Mouse (Mus musculus): ENCODE data around the gene Aurkaip1. TPM values are rescaled to one million over a fixed set of nuclear protein-coding genes. Genes with fewer than 3 reads are reported as not detected.

Aurkaip1 gene
- polyA plus RNA-seq (2015; fragmentation: Nextera tagmentation; extraction: Ambion mirVana): 131 and 148 TPM in 2 replicates

DNA sequence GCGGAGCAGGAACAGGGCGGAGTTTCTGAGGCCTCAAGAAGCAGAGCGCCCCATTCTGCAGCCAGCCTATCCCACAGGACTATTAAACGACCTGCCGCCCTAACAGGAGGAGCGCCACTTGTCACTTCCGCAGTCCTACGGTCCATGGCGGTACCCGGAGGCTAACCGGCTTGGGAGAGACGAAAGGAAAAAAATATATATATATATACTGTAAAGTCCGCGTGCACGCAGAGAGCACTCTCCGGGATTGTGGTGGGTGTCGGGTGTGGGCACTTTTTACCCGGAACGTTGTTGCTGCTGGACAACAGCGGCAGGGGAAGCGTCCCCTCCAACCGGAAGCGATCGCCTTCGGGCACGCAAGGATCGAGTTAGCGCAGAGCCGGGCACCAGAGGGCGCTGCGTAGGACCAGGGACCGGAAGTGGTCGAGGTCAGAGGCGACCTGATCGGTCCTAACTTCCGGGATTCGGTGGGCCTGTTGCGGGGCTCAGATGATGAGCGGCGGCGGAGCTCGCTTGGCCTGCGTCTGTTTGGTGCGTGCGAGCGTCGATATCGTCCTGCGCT, at the start of gene Aurkaip1:
Aurkaip1 (plus strand) TSS at position 68 of the 562 bp plus-strand sequence.

DNA sequence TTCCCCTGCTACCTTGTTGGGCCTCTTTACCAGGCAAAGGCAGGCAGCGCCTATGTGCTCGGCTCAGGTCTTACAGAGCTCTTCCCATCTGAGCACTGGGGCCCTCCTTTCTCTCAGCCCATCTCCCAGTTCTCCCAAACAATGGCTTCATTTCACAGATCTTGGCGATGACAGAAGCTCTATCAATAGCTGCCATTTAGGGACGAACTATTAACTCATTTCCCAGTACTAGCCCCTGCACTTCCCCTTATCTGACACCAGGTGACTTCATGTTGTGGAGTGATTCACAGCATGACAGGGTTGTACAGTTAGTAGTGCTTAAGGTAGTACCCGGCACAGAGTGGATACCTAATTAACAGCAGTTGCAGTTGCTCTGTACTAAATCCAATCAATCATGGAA, 45.3 kb upstream of the Aurkaip1 start, which contains the start of gene Tmem88b:
Tmem88b (minus strand) TSS at position 56 of the 400 bp plus-strand sequence.

GRCm38 (mm10) chr4:155790021-155790489, 41.0 kb upstream of the Aurkaip1 start, which contains the start of gene Ankrd65:
TSS of gene Ankrd65 (plus strand) at chr4:155790439.

GRCm38 (mm10) chr4:155802741-155803339, 28.2 kb upstream of the Aurkaip1 start, which contains the start of gene Mrpl20:
TSS of gene Mrpl20 (plus strand) at chr4:155802878.

DNA sequence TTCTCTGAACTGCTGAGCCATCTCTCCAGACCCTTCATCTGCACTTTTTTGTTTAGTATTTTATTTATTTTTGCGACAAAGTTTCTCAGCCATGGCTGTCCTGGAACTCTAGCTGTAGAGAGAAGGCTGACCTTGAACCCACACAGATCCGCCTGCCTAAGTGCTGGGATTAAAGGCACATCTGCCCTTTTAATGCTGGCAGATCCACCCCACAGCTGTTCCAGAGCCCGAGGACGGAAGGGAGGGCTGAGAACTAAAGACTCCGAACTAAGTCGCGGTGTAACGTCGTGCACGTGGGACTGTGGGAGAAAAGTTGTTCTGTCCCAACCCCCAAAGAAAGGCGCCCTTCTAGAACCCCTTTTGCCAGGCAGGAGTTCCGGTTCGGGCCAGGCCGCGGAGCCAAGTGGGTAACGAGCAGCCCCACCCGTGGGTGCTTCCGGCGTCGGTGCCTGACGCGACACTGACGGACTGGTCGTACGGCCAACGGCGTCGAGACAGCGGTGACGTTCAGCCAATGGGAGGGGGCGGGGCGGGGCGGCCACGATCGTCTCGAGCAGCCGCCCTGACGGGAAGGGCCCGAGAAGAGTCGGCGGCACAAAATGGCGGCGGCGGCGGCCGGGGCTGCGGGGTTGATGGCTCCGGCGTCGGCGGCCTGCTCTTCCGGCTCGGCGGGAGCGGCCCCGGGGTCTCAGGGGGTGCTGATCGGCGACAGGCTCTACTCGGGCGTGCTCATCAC, 19.0 kb upstream of the Aurkaip1 start, which contains the start of gene Ccnl2:
Ccnl2 (plus strand) TSS at position 561 of the 736 bp plus-strand sequence.

DNA sequence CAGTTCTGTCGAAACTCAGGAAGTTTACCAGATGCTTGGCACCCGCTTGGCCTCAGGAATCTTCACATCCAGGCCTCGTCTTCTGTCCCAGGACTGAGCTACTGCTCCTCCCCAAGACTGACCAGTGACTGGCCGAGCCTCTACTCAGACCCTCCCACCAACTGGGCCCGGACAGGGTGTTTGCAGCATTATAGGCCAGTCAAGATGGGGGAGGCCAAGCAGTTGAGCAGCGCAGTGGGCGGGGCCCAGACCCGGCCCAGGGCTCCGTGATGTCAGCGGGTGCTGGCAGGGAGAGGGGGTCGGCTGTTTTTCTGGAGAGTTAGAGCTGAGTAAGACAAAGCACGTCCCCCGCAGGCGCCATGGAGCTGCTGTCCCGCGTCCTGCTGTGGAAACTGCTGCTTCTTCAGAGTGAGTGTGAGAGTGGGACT, 8.4 kb downstream of the Aurkaip1 start, which contains the start of gene Mxra8:
Mxra8 (plus strand) TSS at position 198 of the 428 bp plus-strand sequence.

GRCm38 (mm10) chr4:155846871-155847578, 16.0 kb downstream of the Aurkaip1 start, which contains the start of gene Dvl1:
TSS of gene Dvl1 (plus strand) at chr4:155847402.

GRCm38 (mm10) chr4:155863001-155863400, 31.9 kb downstream of the Aurkaip1 start, which contains the start of gene Tas1r3:
TSS of gene Tas1r3 (minus strand) at chr4:155863362.

GRCm38 (mm10) chr4:155869317-155870033, 38.4 kb downstream of the Aurkaip1 start, which contains the start of the genes Cptp and Ints11:
TSS of gene Cptp (minus strand) at chr4:155869440.
TSS of gene Ints11 (plus strand) at chr4:155869546.

Small RNA genes within 50 kb of the gene (microRNA-seq; reads per million reads assigned to microRNA genes)
- 0 reads per million in 2 experiments for gene Gm27743

Other genes starting within 250 kb of the Aurkaip1 start
- 3.5 and 3.7 TPM in 2 replicates for gene Slc35e2, start 229.9 kb upstream of the Aurkaip1 start, polyA plus RNA-seq (2015; fragmentation: Nextera tagmentation; extraction: Ambion mirVana)
- 39.1 and 44.5 TPM in 2 replicates for gene Cdk11b, start 206.4 kb upstream of the Aurkaip1 start, polyA plus RNA-seq (2015; fragmentation: Nextera tagmentation; extraction: Ambion mirVana)
- gene Gm10563, start 185.9 kb upstream of the Aurkaip1 start, polyA plus RNA-seq (2015; fragmentation: Nextera tagmentation; extraction: Ambion mirVana): not detected in 2 replicates
- gene Mmp23, start 177.9 kb upstream of the Aurkaip1 start, polyA plus RNA-seq (2015; fragmentation: Nextera tagmentation; extraction: Ambion mirVana): 38.5 and 62.9 TPM in 2 replicates
- gene Mib2, start 162.1 kb upstream of the Aurkaip1 start, polyA plus RNA-seq (2015; fragmentation: Nextera tagmentation; extraction: Ambion mirVana): 13.3 and 14.7 TPM in 2 replicates
- gene Fndc10, start 136.9 kb upstream of the Aurkaip1 start, polyA plus RNA-seq (2015; fragmentation: Nextera tagmentation; extraction: Ambion mirVana): 4.6 and 6.1 TPM in 2 replicates
- 90.9 and 95.8 TPM in 2 replicates for gene Ssu72, start 126.5 kb upstream of the Aurkaip1 start, polyA plus RNA-seq (2015; fragmentation: Nextera tagmentation; extraction: Ambion mirVana)
- 0.28 and 0.58 TPM in 2 replicates for gene Tmem240, start 96.5 kb upstream of the Aurkaip1 start, polyA plus RNA-seq (2015; fragmentation: Nextera tagmentation; extraction: Ambion mirVana)
- 56.3 and 59.2 TPM in 2 replicates for gene Atad3a, start 70.2 kb upstream of the Aurkaip1 start, polyA plus RNA-seq (2015; fragmentation: Nextera tagmentation; extraction: Ambion mirVana)
- 20.3 and 22.5 TPM in 2 replicates for gene Vwa1, start 56.6 kb upstream of the Aurkaip1 start, polyA plus RNA-seq (2015; fragmentation: Nextera tagmentation; extraction: Ambion mirVana)
- gene Tmem88b, start 45.4 kb upstream of the Aurkaip1 start, polyA plus RNA-seq (2015; fragmentation: Nextera tagmentation; extraction: Ambion mirVana): 1.4 and 1.5 TPM in 2 replicates
- 0.13 and 0.15 TPM in 2 replicates for gene Ankrd65, start 40.8 kb upstream of the Aurkaip1 start, polyA plus RNA-seq (2015; fragmentation: Nextera tagmentation; extraction: Ambion mirVana)
- 172 and 176 TPM in 2 replicates for gene Mrpl20, start 28.4 kb upstream of the Aurkaip1 start, polyA plus RNA-seq (2015; fragmentation: Nextera tagmentation; extraction: Ambion mirVana)
- gene Ccnl2, start 18.8 kb upstream of the Aurkaip1 start, polyA plus RNA-seq (2015; fragmentation: Nextera tagmentation; extraction: Ambion mirVana): 89.3 and 91.0 TPM in 2 replicates
- gene Mxra8, start 8.4 kb downstream of the Aurkaip1 start, polyA plus RNA-seq (2015; fragmentation: Nextera tagmentation; extraction: Ambion mirVana): 109 and 120 TPM in 2 replicates
- 13.5 and 16.4 TPM in 2 replicates for gene Dvl1, start 16.1 kb downstream of the Aurkaip1 start, polyA plus RNA-seq (2015; fragmentation: Nextera tagmentation; extraction: Ambion mirVana)
- 0.16 and 0.21 TPM in 2 replicates for gene Tas1r3, start 32.1 kb downstream of the Aurkaip1 start, polyA plus RNA-seq (2015; fragmentation: Nextera tagmentation; extraction: Ambion mirVana)
- 8.0 and 8.1 TPM in 2 replicates for gene Cptp, start 38.2 kb downstream of the Aurkaip1 start, polyA plus RNA-seq (2015; fragmentation: Nextera tagmentation; extraction: Ambion mirVana)
- 23.9 and 26.2 TPM in 2 replicates for gene Ints11, start 38.3 kb downstream of the Aurkaip1 start, polyA plus RNA-seq (2015; fragmentation: Nextera tagmentation; extraction: Ambion mirVana)
- gene Pusl1, start 60.5 kb downstream of the Aurkaip1 start, polyA plus RNA-seq (2015; fragmentation: Nextera tagmentation; extraction: Ambion mirVana): 24.9 and 28.0 TPM in 2 replicates
- gene Acap3, start 60.5 kb downstream of the Aurkaip1 start, polyA plus RNA-seq (2015; fragmentation: Nextera tagmentation; extraction: Ambion mirVana): 9.6 and 9.8 TPM in 2 replicates
- 65.7 and 69.6 TPM in 2 replicates for gene Ube2j2, start 112.6 kb downstream of the Aurkaip1 start, polyA plus RNA-seq (2015; fragmentation: Nextera tagmentation; extraction: Ambion mirVana)
- gene C1qtnf12, start 131.0 kb downstream of the Aurkaip1 start, polyA plus RNA-seq (2015; fragmentation: Nextera tagmentation; extraction: Ambion mirVana): 22.7 and 51.1 TPM in 2 replicates
- gene B3galt6, start 161.4 kb downstream of the Aurkaip1 start, polyA plus RNA-seq (2015; fragmentation: Nextera tagmentation; extraction: Ambion mirVana): 8.4 and 8.5 TPM in 2 replicates
- gene Sdf4, start 161.6 kb downstream of the Aurkaip1 start, polyA plus RNA-seq (2015; fragmentation: Nextera tagmentation; extraction: Ambion mirVana): 85.8 and 116 TPM in 2 replicates
- 0.23 and 0.38 TPM in 2 replicates for gene Tnfrsf4, start 182.6 kb downstream of the Aurkaip1 start, polyA plus RNA-seq (2015; fragmentation: Nextera tagmentation; extraction: Ambion mirVana)
- 1.0 and 1.3 TPM in 2 replicates for gene Tnfrsf18, start 194.9 kb downstream of the Aurkaip1 start, polyA plus RNA-seq (2015; fragmentation: Nextera tagmentation; extraction: Ambion mirVana)
- not detected in 2 replicates for gene Ttll10, start 228.1 kb downstream of the Aurkaip1 start, polyA plus RNA-seq (2015; fragmentation: Nextera tagmentation; extraction: Ambion mirVana)